Mouse (Mus musculus): ENCODE measurements around the gene Blm. TPM values are rescaled to one million over a fixed set of nuclear protein-coding genes. Genes with fewer than 3 reads are reported as not detected.

Gene Blm
- polyA plus RNA-seq, 1 experiment from 2014 or later = 3.2 TPM

DNA sequence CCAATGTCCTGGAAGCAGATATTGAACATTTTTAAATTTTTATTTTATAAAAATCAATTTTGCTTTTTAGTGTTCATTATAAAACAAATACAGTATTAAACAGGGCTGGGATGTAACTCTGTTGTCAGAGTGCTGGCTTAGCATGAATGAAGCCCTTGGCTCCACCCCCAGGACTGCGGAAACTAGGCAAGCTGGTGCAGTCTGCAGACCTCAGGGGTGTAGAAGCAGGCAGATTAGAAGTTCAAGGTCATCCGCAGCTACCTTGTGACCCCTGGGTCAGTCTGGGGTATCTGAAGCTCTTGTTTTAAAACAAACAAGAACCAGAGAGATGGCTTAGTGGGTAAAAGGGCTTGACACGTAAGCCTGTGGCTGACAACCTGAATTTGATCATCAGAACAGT, 41.7 kb upstream of the Blm start:
- Histone ChIP-seq H3K27ac (replicated peaks) (no peak overlapping the region), H3K27me3 (ENCODE audit: control insufficient read depth, insufficient read depth, low read length) (no peaks in the 10 kb centered on the region), H3K9ac (ENCODE audit: low read length) (no peak overlapping the region), H3K4me3 (ENCODE audit: low read depth, low read length) (no peak overlapping the region), H3K9me3 (ENCODE audit: control insufficient read depth, low read length) (no peaks in the 10 kb centered on the region), H3K4me1 (replicated peaks; ENCODE audit: control insufficient read depth, insufficient read depth) (no peaks in the 10 kb centered on the region), H3K4me2 (replicated peaks; ENCODE audit: low read depth) (no peak overlapping the region), H3K36me3 (ENCODE audit: control insufficient read depth, insufficient read depth, low read length) (no peaks in the 10 kb centered on the region)
- TF ChIP-seq EP300 (optimal IDR thresholded peaks at IDR 0.05) = no peak
- TF ChIP-seq CTCF (IDR thresholded peaks at IDR 0.05; ENCODE audit: low read depth) = no peak
- ATAC-seq (ENCODE audit: low FRiP score, low TSS enrichment) (no peak), DNase-seq (ENCODE audit: low spot score) (no peak)
- WGBS = 53% methylated on average over 3 of the region's 3 CpGs

DNA sequence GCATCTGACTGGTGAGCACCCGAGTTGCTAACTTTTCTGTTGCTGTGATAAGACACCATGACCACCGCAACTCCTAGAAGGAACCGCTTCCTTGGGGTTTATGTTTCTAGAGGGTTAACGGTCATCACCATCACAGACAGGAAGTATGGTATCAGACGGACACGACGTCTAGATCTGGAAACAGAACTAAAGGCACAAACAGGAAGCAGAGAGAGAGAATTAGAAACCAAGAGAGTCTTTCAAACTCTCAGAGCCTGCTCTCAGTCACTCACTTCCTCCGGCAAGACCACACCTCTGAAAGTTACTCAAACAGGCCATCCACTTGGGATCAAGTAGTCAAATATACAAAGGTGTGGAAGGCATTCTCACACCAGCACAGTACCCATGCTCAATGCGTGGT, 40.8 kb upstream of the Blm start:
- no peak for TF ChIP-seq EP300 (optimal IDR thresholded peaks at IDR 0.05)
- TF ChIP-seq CTCF (IDR thresholded peaks at IDR 0.05; ENCODE audit: low read depth) = no peak
- H3K4me2 ChIP-seq (replicated peaks; ENCODE audit: low read depth) = no peak overlapping the region
- H3K9me3 ChIP-seq (ENCODE audit: control insufficient read depth, low read length) = no peaks in the 10 kb centered on the region
- no peaks in the 10 kb centered on the region for H3K4me1 ChIP-seq (replicated peaks; ENCODE audit: control insufficient read depth, insufficient read depth)
- H3K27ac ChIP-seq (replicated peaks) = no peak overlapping the region
- no peaks in the 10 kb centered on the region for H3K36me3 ChIP-seq (ENCODE audit: control insufficient read depth, insufficient read depth, low read length)
- WGBS = 68% methylated on average over 9 of the region's 9 CpGs
- no peak for DNase-seq (ENCODE audit: low spot score)
- no peak for ATAC-seq (ENCODE audit: low FRiP score, low TSS enrichment)
- no peak overlapping the region for H3K4me3 ChIP-seq (ENCODE audit: low read depth, low read length)
- H3K9ac ChIP-seq (ENCODE audit: low read length) = no peak overlapping the region
- no peaks in the 10 kb centered on the region for H3K27me3 ChIP-seq (ENCODE audit: control insufficient read depth, insufficient read depth, low read length)

GRCm38 (mm10) chr7:80573076-80573475, 38.2 kb upstream of the Blm start:
- 49% methylated on average over 3 of the region's 3 CpGs for WGBS

DNA sequence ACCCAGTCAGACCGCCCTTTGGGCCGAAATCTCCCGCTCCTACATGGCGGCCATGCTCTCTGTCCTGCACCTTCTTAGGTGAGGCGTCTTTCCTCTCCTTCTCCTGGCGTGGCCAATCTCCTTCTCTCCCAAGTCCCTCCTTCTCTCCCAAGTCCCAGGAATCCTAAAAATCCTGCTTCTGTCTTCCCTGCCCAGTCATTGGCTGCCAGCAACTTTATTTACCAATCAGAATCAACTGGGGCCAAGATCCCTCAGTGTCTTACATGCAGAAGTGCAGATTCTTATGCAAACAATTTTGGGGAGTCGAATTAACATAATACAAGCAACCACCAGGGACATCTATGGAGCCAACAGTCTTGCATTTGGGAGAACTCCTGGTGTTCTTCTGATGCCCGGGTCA, 33.1 kb upstream of the Blm start:
- 90% methylated on average over 8 of the region's 8 CpGs for WGBS
- no peak overlapping the region for H3K9ac ChIP-seq (ENCODE audit: low read length)
- no peak overlapping the region for H3K4me3 ChIP-seq (ENCODE audit: low read depth, low read length)
- H3K27ac ChIP-seq (replicated peaks) = no peak overlapping the region
- DNase-seq (ENCODE audit: low spot score) (no peak), ATAC-seq (ENCODE audit: low FRiP score, low TSS enrichment) (no peak)
- H3K4me2 ChIP-seq (replicated peaks; ENCODE audit: low read depth) = no peak overlapping the region
- H3K9me3 ChIP-seq (ENCODE audit: control insufficient read depth, low read length) = no peaks in the 10 kb centered on the region
- no peaks in the 10 kb centered on the region for H3K27me3 ChIP-seq (ENCODE audit: control insufficient read depth, insufficient read depth, low read length)
- TF ChIP-seq CTCF (IDR thresholded peaks at IDR 0.05; ENCODE audit: low read depth) (no peak), EP300 (optimal IDR thresholded peaks at IDR 0.05) (no peak)
- H3K4me1 ChIP-seq (replicated peaks; ENCODE audit: control insufficient read depth, insufficient read depth) = no peaks in the 10 kb centered on the region
- no peaks in the 10 kb centered on the region for H3K36me3 ChIP-seq (ENCODE audit: control insufficient read depth, insufficient read depth, low read length)

More at GRCm38 (mm10) chr7:80573076-80573475, 38.2 kb upstream of the Blm start:
- H3K4me3 ChIP-seq (ENCODE audit: low read depth, low read length) = no peak overlapping the region
- no peaks in the 10 kb centered on the region for H3K4me1 ChIP-seq (replicated peaks; ENCODE audit: control insufficient read depth, insufficient read depth)
- DNase-seq (ENCODE audit: low spot score) = no peak
- TF ChIP-seq CTCF (IDR thresholded peaks at IDR 0.05; ENCODE audit: low read depth) = no peak
- no peak for TF ChIP-seq EP300 (optimal IDR thresholded peaks at IDR 0.05)
- no peaks in the 10 kb centered on the region for H3K27me3 ChIP-seq (ENCODE audit: control insufficient read depth, insufficient read depth, low read length)
- H3K9ac ChIP-seq (ENCODE audit: low read length) = no peak overlapping the region
- H3K4me2 ChIP-seq (replicated peaks; ENCODE audit: low read depth) = no peak overlapping the region
- no peak overlapping the region for H3K27ac ChIP-seq (replicated peaks)
- no peaks in the 10 kb centered on the region for H3K36me3 ChIP-seq (ENCODE audit: control insufficient read depth, insufficient read depth, low read length)
- ATAC-seq (ENCODE audit: low FRiP score, low TSS enrichment) = no peak
- no peaks in the 10 kb centered on the region for H3K9me3 ChIP-seq (ENCODE audit: control insufficient read depth, low read length)

- TF ChIP-seq EP300 (optimal IDR thresholded peaks at IDR 0.05) (no peak), CTCF (IDR thresholded peaks at IDR 0.05; ENCODE audit: low read depth) (no peak)
- Histone ChIP-seq H3K9me3 (ENCODE audit: control insufficient read depth, low read length) (no peaks in the 10 kb centered on the region), H3K36me3 (ENCODE audit: control insufficient read depth, insufficient read depth, low read length) (no peaks in the 10 kb centered on the region), H3K27ac (replicated peaks) (no peak overlapping the region), H3K4me3 (ENCODE audit: low read depth, low read length) (no peak overlapping the region), H3K4me2 (replicated peaks; ENCODE audit: low read depth) (no peak overlapping the region), H3K4me1 (replicated peaks; ENCODE audit: control insufficient read depth, insufficient read depth) (no peaks in the 10 kb centered on the region), H3K27me3 (ENCODE audit: control insufficient read depth, insufficient read depth, low read length) (no peaks in the 10 kb centered on the region), H3K9ac (ENCODE audit: low read length) (no peak overlapping the region)
- DNase-seq (ENCODE audit: low spot score) (no peak), ATAC-seq (ENCODE audit: low FRiP score, low TSS enrichment) (no peak)
- 73% methylated on average over 5 of the region's 5 CpGs for WGBS
Observed at GRCm38 (mm10) chr7:80561931-80562330, 27.0 kb upstream of the Blm start.

GRCm38 (mm10) chr7:80561271-80561670, 26.4 kb upstream of the Blm start:
- Histone ChIP-seq H3K4me1 (replicated peaks; ENCODE audit: control insufficient read depth, insufficient read depth) (no peaks in the 10 kb centered on the region), H3K4me3 (ENCODE audit: low read depth, low read length) (no peak overlapping the region), H3K4me2 (replicated peaks; ENCODE audit: low read depth) (no peak overlapping the region), H3K27me3 (ENCODE audit: control insufficient read depth, insufficient read depth, low read length) (no peaks in the 10 kb centered on the region), H3K9ac (ENCODE audit: low read length) (no peak overlapping the region), H3K36me3 (ENCODE audit: control insufficient read depth, insufficient read depth, low read length) (no peaks in the 10 kb centered on the region), H3K9me3 (ENCODE audit: control insufficient read depth, low read length) (no peaks in the 10 kb centered on the region), H3K27ac (replicated peaks) (no peak overlapping the region)
- ATAC-seq (ENCODE audit: low FRiP score, low TSS enrichment) (no peak), DNase-seq (ENCODE audit: low spot score) (no peak)
- TF ChIP-seq EP300 (optimal IDR thresholded peaks at IDR 0.05) = no peak
- no peak for TF ChIP-seq CTCF (IDR thresholded peaks at IDR 0.05; ENCODE audit: low read depth)
- WGBS = 72% methylated on average over 9 of the region's 9 CpGs

Data from stomach, postnatal 0 days (tissue).